Mouse (Mus musculus): ENCODE results near the gene Cts7. TPM values are rescaled to one million over a fixed set of nuclear protein-coding genes. Genes with fewer than 3 reads are reported as not detected.

Cts7 gene
- not detected in 2 replicates for polyA plus RNA-seq (2015; fragmentation: Nextera tagmentation; extraction: Ambion mirVana)

DNA sequence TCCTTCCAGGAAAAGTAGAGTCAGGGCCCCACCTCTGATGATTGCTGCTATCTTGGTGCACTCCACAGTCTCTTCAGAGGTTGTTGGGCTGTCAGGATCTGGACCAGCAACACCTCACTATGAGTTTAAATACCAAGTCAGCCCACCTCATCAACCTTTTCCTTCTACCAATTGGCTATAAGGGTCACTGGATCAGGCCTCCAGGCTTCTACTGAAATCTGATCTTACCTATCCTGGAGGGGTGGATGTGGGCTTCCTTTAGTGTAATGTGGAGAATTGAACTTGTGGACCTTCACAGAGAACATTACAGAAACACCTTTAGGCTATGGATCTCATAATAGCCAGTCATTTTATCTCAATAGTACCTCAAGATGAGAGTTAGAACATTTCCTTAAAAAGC, at the start of gene Cts7:
Gene Cts7 (minus strand): TSS at position 101 of the 400 bp plus-strand sequence.
- no peak within 1 kb of the TSS for H3K4me2 ChIP-seq (replicated peaks)
- 0 out of 2 replicates have a peak, but pooled peaks cover 6% of the 10 kb centered on the region for H3K9me3 ChIP-seq (replicated peaks)
- no peaks in the 10 kb centered on the region for H3K36me3 ChIP-seq
- no peak for ATAC-seq (ENCODE audit: insufficient number of reproducible peaks, low FRiP score, low TSS enrichment, low read depth)
- no peaks in the 10 kb centered on the region for H3K4me1 ChIP-seq
- no peak within 1 kb of the TSS for H3K4me3 ChIP-seq (replicated peaks)
- H3K27ac ChIP-seq (replicated peaks) = no peak within 1 kb of the TSS
- no peak within 1 kb of the TSS for H3K9ac ChIP-seq
- no peaks in the 10 kb centered on the region for H3K27me3 ChIP-seq

Small RNAs within 50 kb of the gene (microRNA-seq; reads per million reads assigned to microRNA genes)
- not detected for gene Gm27704 (ENCODE audit: borderline number of aligned reads)

Other genes starting within 250 kb of the Cts7 start
- gene Ctsr, start 193.9 kb downstream of the Cts7 start, polyA plus RNA-seq (2015; fragmentation: Nextera tagmentation; extraction: Ambion mirVana) = not detected in 2 replicates
- not detected in 2 replicates for gene Cts6, start 154.8 kb downstream of the Cts7 start, polyA plus RNA-seq (2015; fragmentation: Nextera tagmentation; extraction: Ambion mirVana)
- not detected in 2 replicates for gene Cts8, start 102.8 kb downstream of the Cts7 start, polyA plus RNA-seq (2015; fragmentation: Nextera tagmentation; extraction: Ambion mirVana)
- gene Gm49398, start 69.4 kb downstream of the Cts7 start, polyA plus RNA-seq (2015; fragmentation: Nextera tagmentation; extraction: Ambion mirVana) = not detected in 2 replicates
- gene Ctsm, start 183.6 kb upstream of the Cts7 start, polyA plus RNA-seq (2015; fragmentation: Nextera tagmentation; extraction: Ambion mirVana) = not detected in 2 replicates
- gene Gm49352, start 210.0 kb upstream of the Cts7 start, polyA plus RNA-seq (2015; fragmentation: Nextera tagmentation; extraction: Ambion mirVana) = not detected in 2 replicates
- gene Cts3, start 211.9 kb upstream of the Cts7 start, polyA plus RNA-seq (2015; fragmentation: Nextera tagmentation; extraction: Ambion mirVana) = not detected in 2 replicates

Data from embryonic facial prominence, embryonic 15.5 days (tissue).